Mouse (Mus musculus) bone marrow, adult 2 months (tissue): ENCODE data around the gene 0610010K14Rik.

Experiments used
- CTCF ChIP-seq: fragments of 200-500 bp; IDR thresholded peaks from 2 replicates; pipeline ENCODE4 v1.5.1; 2011; ENCODE audit warnings: low read length, control low read depth; ENCODE audit not compliant: control insufficient read depth, insufficient read depth
- POLR2A ChIP-seq: fragments of 200-500 bp; IDR thresholded peaks from 2 replicates; pipeline ENCODE4 v1.6.1; 2011; ENCODE audit warnings: low read depth, mild to moderate bottlenecking, control low read depth, low read length, borderline replicate concordance; ENCODE audit not compliant: control insufficient read depth

DNA sequence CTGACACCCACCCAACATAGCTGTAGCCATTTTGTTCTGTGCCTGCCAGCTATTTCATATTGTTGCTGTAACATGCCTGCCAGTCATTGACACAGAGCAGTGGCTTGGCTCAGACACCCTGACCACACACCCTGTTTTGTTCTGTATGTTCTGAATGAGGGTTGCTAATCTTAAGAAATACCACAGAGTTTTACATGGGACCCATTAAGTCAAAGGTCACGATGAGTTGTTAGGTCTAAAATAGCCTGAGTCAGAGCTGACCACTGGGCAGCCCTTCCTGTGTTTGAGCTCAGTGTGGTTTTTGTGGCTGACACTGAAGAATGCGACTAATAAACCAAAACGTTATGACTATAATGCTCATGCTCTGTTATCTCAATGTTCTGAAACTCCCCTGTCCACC lies 39.4 kb downstream of the 0610010K14Rik start:
- TF ChIP-seq CTCF = no peak
- TF ChIP-seq POLR2A = no peak
